16 mouse cellular contexts compared by ENCODE assay signal in the genomic region with DNA sequence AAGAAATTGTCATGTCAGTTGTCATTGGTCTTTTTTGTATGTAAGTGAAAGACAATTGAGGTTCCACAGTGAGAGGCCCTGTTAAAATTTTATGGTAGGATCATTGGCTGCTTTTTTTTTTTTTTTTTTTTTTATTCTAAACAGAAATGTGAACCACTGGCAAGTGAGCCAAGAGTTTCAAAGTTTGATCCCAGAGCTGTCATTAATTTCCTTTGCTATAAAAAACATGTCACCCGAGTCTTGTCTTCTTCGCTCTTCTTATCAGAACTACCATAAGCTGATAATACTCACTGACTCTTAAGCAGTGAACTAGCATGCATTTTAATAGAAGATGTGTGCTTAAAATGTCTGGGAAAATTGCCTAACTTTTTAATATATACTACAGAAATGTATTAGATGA.
"Had no signal": no experiment of that assay in that cellular context is flagged by ENCODE, and none has a peak within 500 bp of the region (broad histone marks: within the 10 kb centered on the region; RNA-seq: fewer than 3 reads in every experiment).

No protein-coding gene starts in this region.

- H3K36me3 ChIP-seq: neural tube, embryonic 13.5 days; neural tube, embryonic 15.5 days; stomach, embryonic 15.5 days had no signal

- H3K4me2 ChIP-seq: neural tube, embryonic 13.5 days; neural tube, embryonic 15.5 days; stomach, embryonic 15.5 days had no signal

- H3K27me3 ChIP-seq: neural tube, embryonic 13.5 days; neural tube, embryonic 15.5 days; stomach, embryonic 15.5 days had no signal

- H3K4me3 ChIP-seq: neural tube, embryonic 13.5 days; neural tube, embryonic 15.5 days; stomach, embryonic 15.5 days had no signal

- H3K9me3 ChIP-seq: neural tube, embryonic 13.5 days; neural tube, embryonic 15.5 days; stomach, embryonic 15.5 days had no signal

- DNase-seq: retina, postnatal 1 day; right cerebral cortex, adult 18-20 months; right cerebral cortex, postnatal 14 days; right cerebral cortex, postnatal 25 days; right cerebral cortex, postnatal 4 days; spleen, adult 18-20 months; thymus, adult 18-20 months; thymus, adult 2 months; thymus, postnatal 14 days; thymus, postnatal 25 days; thymus, postnatal 36 days; thymus, postnatal 4 days had no signal

- H3K4me1 ChIP-seq: neural tube, embryonic 13.5 days; neural tube, embryonic 15.5 days; stomach, embryonic 15.5 days had no signal

- H3K27ac ChIP-seq: neural tube, embryonic 13.5 days; neural tube, embryonic 15.5 days; stomach, embryonic 15.5 days; stomach, postnatal 0 days had no signal

- H3K9ac ChIP-seq: neural tube, embryonic 13.5 days; neural tube, embryonic 15.5 days; stomach, embryonic 15.5 days had no signal
